Mouse (Mus musculus): ENCODE measurements around the gene Hpcal4.
"Not testable (repeated sequence)": the region's sequence is repeated elsewhere in the genome, so short reads cannot be mapped to it uniquely, and the experiment has no call there.

The Hpcal4 gene

GRCm38 (mm10) chr4:123182328-123183238, at the start of gene Hpcal4:
TSS of gene Hpcal4 (plus strand) at chr4:123183227.
- CTCF ChIA-PET: no interaction called here

DNA sequence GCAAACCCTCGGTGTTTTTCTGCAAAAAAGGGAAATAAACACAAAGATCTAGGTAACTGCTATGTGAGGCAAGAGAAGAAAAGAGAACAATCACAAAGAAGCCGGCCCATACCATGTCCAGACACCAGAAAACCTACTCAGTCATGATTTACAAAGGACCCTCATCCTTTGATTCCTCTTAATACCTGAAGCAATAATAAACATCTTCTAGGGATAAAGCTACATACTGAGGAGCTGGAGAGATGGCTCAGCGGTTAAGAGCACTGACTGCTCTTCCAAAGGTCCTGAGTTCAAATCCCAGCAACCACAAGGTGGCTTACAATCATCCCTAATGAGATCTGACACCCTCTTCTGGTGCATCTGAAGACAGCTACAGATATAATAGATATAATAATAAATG, 45.5 kb upstream of the Hpcal4 start:
- CTCF ChIA-PET: no interaction called here

DNA sequence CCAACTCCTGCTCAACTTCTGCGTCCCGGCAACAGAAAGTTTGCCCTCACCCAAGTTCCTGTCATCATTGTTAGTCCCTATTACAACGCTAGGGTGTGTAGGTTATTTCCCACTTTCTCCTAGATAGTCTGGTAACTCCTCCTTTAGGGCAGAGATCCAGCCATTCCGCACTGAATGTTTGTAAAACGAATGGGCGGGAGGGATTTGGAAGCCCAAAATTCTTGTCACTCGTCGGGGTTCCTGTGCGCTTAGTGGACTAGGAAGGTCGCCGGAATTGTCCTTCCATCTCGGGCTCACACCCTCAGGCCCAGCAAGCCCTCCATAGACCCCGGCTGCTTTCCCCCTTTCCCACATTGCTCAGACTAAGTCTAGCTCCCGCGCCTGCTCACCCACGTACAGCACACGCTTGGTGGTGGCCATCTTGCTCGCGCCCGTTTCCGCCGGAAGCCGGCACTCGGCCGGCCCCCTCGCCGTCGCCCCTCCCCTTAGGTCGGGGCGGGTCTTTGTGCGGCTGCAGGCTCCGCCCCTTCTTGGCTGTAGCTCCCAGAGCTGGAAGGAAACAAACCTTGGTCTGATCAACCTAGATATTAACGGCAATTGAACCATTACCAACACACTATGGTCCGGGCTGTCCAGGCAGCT, 43.4 kb upstream of the Hpcal4 start, which contains the start of gene Ppie:
Gene Ppie (minus strand): TSS at position 439 of the 642 bp plus-strand sequence.
- CTCF ChIA-PET: no interaction called here

DNA sequence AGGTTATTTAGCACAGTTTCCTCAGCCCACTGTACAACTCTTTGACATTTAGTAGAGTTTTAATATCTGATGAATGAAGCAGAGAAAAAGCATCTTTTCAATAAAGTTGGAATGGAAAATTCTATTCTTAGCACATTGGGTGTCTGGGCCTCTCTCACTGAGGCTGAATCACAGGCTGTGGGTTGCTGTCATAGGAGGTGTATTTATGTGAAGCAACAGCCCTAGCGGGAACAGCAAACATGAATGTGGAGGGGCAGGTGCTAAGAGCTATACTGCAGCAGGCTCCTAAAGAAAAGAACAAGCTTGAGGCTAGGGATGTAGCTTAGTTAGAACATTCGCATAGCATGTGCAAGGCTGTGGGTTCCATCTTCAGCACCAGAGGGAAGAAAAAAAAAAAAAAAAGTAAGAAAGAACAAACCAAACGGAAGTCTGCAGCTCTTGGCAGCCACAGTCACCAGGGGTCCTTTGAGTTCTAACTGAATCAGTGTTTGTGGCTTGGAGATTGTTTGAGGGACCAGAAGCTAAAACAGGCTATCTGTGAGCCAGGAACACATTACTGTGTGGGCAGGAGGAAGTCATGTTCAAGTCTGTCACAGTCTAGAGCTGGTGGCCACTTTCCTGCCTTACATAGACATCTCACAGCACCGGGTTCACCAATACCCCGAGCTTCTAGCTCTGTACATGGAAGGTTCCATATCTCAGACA, 35.4 kb upstream of the Hpcal4 start:
- CTCF ChIA-PET: no interaction called here

DNA sequence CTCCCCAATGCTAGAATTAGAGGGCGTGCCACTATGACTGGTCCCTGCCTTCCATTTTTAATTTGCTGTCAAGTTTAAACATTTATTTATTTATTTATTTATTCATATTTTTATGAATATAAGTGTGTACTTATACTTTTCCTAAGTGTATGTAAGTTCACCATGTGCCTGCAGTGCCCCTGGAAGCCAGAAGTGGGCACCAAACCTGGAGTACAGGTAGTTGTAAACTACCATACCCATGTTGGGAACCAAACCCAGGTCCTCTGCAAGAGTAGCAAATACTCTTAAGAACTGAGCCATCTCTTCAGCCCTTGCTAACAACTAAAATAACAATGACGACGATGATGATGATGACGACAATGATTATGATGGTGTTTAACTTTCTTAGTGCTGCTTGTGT, 31.0 kb upstream of the Hpcal4 start:
- CTCF ChIA-PET: no interaction called here

DNA sequence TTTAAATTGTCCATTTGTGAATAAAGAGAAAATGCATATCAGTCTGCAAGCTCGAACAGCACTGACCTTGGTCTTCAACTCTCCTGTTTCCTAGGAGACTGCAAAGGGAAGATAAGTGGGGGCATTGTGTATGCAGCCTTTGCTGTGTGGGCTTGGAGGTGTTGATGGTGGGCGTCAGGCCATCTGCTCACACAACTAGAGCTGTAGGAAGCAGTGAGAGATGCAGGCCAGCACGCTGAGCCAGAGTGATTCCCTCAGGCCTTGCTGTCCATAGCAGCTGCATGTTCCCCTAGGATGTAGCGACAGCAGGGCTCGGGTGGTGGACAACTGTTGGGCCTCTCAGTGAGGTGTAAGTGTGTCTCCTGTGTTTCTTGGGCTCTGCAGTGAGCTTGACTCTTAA, 30.1 kb upstream of the Hpcal4 start:
- CTCF ChIA-PET: no interaction called here

DNA sequence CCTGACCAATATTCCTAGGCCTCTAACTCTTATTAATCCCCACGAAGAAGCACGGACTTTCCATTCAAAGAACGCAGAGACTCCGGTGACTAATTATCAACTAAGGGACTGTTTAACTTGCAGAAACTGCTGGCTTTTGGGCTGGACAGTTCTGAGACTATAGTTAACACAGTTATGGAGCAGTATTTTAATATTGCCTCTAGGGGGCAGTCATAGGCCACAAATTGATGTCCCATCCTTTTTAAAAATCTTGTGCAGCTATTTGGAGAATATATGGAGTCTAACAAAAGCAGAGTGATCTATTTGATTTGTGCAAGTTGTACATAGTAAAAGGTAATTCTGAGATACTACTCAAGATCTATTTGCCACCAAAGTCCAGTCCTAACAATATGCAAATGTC, 28.0 kb upstream of the Hpcal4 start:
- CTCF ChIA-PET: no interaction called here

DNA sequence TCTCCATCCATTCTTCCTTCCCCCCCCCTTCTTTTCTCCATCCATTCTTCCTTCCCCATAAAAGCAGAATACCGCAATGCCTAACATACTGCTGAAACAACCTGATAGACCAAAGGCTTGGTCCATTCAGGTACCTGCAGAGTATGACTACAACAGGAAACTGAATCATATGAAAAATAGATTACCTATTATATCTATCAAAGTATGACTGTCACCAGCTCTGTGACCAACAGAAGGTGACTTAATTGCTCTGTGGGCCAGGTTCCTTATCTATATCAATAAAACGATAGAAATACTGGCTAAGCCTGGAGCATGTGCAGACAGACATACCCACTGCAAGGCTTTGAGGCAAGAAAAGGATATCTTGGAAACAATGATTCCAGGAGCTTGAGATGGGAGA, 27.6 kb upstream of the Hpcal4 start:
- CTCF ChIA-PET: no interaction called here

DNA sequence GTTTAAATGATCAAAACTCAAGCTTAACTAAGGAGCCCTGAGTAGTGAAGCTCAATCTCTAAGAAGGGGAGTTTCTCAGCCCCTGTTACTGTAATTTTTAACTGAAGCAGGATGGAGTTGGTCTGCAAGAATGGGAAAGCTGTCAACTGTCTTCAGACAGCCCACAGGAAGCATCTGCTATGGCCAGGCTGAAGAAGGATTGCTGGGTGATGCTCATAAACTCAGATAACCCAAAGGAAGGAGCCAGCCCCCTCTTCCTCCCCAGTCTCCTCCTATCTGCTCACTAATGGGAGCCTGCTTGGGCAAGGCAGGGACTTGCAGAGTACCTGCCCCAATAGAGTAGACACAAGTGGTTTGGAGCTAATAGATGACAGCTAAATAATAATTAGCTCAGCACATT, 27.2 kb upstream of the Hpcal4 start:
- CTCF ChIA-PET: no interaction called here

- CTCF ChIA-PET: no interaction called here
Measured at GRCm38 (mm10) chr4:123160571-123160970, 22.5 kb upstream of the Hpcal4 start.

DNA sequence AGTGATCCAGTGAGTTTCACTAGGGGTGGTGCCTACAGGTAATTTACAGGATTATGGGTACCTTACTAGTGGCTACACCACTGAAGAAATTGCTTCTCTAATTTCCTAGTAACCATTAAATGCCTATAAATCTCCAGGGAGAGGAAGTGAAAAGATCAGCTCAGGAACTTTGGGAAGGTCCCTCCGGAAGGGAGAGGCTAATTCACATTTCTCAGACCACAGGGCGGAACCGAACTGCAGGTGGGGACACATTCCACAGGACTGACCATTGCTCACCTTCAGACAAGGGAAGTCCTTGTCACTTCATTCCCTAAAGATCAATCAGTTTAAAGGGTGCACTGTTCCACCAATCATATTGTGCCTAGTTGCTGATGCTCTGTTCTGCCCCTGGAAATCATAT, 21.8 kb upstream of the Hpcal4 start:
- CTCF ChIA-PET: not testable (repeated sequence)

DNA sequence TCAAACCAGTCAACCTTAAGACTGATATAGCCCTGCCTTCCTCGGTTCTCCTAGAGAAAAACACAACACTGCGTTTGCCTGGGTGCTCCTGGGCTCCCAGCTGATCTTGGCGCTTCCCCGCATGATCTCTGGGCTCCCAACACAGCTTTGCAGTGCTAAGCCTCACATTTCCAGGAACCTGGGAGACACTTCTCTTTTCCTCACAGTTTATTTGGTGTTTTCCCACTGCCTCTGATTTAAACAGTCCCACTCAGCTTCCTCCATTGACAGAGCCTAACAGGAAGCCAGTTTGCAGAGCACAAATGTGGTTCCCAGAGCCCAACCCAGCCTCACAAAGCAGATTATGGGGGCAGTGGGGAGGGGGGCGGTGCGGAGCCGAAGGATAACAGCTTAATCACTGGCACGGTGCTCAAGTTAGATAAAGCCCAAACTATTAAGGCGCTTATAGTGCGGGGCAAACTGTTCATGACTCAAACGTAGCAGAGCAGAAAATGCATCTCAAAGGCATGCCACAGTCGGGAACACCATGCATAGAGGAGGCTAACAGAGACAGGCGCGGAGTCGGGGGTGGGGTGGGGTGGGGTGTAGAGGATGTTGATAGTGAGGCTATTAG, 20.6 kb upstream of the Hpcal4 start:
- CTCF ChIA-PET: no interaction called here

DNA sequence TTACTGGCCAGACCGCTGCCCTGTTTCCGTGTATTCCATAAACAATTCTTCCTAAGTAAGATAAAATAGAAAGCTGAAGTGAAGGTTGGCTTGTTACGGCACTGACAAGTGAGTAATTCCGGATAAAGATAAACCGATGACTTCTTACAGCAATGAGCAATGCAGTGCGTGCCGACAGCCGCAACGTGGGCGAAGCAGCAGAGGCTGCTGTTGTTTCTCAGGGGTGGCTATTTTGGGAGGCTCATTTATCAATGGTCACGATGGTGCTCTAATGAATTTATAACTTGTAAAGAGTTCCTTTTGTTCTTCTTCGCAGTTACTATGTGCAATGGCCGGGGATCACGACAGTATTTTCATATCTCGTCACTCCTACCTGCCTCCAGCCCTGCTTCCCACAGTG, 18.9 kb upstream of the Hpcal4 start:
- CTCF ChIA-PET: no interaction called here

DNA sequence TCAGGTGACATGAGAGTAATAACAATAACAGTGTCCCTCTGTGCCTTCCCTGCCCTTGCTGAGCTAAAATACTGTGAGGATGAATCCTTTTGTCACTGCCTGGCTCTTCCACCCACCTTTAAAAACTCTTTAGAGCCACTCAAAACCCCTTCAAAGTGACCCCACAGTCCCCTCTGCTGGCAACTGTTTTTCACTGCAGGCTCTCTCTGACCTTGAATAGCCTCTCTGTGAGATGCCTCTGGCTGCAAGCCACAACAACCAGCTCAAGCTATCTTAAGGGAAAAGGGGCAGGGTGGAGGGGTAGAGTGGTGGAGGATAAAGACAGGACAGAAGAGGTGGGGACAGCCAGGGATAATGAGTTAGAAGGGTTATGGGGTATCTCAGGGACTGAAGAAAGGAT, 11.2 kb upstream of the Hpcal4 start:
- CTCF ChIA-PET: interaction anchor here (0.6 kb wide), 1 partner anchor 1472 kb away, joined by 3 read pairs; no protein-coding TSS in a partner anchor

GRCm38 (mm10) chr4:123183239-123184056, 421 bp downstream of the Hpcal4 start:
- CTCF ChIA-PET: no interaction called here

GRCm38 (mm10) chr4:123184816-123185215, 1.8 kb downstream of the Hpcal4 start:
- CTCF ChIA-PET: no interaction called here

GRCm38 (mm10) chr4:123192336-123192735, 9.3 kb downstream of the Hpcal4 start:
- CTCF ChIA-PET: no interaction called here

DNA sequence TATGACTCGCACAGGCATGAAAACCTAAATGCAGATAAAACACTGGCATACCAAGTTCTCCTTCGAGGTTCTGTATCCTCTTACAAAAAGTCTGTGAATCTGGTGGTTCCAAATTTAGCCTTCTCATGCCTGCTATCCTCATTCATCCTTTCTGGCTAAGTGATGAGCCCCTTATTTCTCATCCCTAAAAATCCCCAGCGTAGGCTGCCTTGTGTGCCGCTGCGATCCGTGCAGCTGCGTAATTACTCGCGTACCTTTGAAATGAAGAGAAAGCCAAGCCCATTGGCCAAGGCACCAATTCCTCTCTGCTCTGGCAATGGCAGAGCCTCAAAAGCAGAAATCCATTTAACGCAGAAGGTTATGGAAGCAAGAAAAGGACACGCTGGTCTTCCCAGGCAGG, 10.8 kb downstream of the Hpcal4 start:
- CTCF ChIA-PET: no interaction called here

DNA sequence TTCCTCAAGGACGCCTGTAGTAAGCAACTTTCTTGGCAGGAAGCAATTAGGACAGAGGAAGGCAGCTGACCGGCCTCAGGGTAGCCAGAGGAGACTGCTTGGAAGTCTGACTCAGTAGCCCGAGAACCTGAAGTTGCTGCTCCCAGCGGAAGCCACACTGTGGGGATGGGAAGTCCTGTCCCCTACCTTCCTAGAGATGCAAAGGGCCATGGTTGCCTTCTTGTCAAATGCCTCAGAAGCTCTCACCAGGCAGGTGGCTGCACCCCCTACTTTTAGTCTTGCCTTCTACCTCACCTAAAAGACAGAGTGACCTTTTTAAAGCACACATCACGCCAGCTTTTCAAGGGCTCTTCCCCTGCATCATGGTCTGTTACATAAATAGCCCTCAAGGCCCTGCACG, 13.7 kb downstream of the Hpcal4 start:
- CTCF ChIA-PET: no interaction called here

GRCm38 (mm10) chr4:123200771-123201185, 17.8 kb downstream of the Hpcal4 start:
- CTCF ChIA-PET: no interaction called here
